Mouse (Mus musculus) ES-Bruce4 (cell line): ENCODE data around the gene Gnai3.

ENCODE experiments used
- CTCF ChIP-seq: IDR thresholded peaks from one replicate; pipeline ENCODE4 v1.8.1; 2011; ENCODE audit warnings: low read depth, low read length
- POLR2A ChIP-seq: IDR thresholded peaks from one replicate; pipeline ENCODE4 v1.8.1; 2011; ENCODE audit warnings: low read length; ENCODE audit not compliant: insufficient read depth

DNA sequence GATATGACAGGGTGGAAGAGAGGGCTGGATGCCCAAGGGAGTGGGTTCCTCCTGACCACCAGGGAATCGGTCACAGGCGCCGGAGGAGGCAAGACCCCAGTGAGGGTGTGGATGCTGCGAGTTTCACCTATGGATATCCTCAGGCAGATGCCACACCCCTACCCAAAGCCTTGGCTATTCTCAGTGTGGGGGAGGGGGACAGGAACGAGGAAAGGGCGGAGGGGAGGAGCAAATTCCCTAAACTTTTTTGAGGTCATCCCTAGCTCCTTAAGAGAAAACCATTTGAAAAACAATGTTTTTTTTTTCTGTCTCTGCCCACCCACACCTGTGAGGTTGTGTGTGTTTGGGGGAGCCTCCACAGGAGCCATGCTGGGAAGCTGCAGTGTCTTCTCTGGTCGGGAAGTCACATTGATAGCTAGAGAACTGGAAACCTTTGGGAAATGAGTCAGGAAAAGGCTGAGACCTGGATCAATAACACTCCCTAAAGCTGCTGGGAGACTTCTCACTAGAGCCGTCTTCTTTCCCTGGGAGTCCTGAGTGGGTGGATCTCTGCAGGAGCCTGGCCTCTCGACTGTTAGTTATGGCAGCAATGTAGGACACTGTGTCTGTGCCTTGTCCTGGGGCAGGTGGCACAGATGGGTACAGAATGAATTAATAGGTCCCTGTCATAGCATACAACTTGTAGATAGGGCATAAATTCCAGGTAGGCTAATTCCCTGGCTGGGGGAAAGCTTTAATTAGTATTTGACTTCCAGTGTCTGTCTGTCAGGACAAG lies 43.0 kb upstream of the Gnai3 start:
- no peak for TF ChIP-seq POLR2A
- no peak for TF ChIP-seq CTCF
